Mouse (Mus musculus) embryonic fibroblast, embryonic 13.5 days (primary cell): ENCODE data around the gene Npas3. TPM values are rescaled to one million over a fixed set of nuclear protein-coding genes. Genes with fewer than 3 reads are reported as not detected.
"Not testable (repeated sequence)": the region's sequence is repeated elsewhere in the genome, so short reads cannot be mapped to it uniquely, and the experiment has no call there.

ENCODE experiments used
- H3K27ac ChIP-seq: 2 replicates; pipeline ENCODE4 v1.5.1; 2012; ENCODE audit warnings: low read length, control low read depth, inconsistent platforms; ENCODE audit not compliant: insufficient read depth
- H3K4me1 ChIP-seq: 2 replicates; pipeline ENCODE4 v1.6.1; 2011; ENCODE audit warnings: low read length; ENCODE audit not compliant: control insufficient read depth, insufficient read depth
- H3K4me3 ChIP-seq: 2 replicates; pipeline ENCODE4 v1.5.1; 2011; ENCODE audit warnings: mild to moderate bottlenecking, control low read depth, low read length; ENCODE audit not compliant: insufficient read depth
- CTCF ChIP-seq: IDR thresholded peaks from 2 replicates; pipeline ENCODE4 v1.5.1; 2011; ENCODE audit warnings: mild to moderate bottlenecking, control low read depth, low read length, moderate library complexity, borderline replicate concordance; ENCODE audit not compliant: insufficient read depth
- POLR2A ChIP-seq: IDR thresholded peaks from 2 replicates; pipeline ENCODE4 v1.6.1; 2011; ENCODE audit warnings: low read depth, mild to moderate bottlenecking, control low read depth, low read length, moderate library complexity
- polyA plus RNA-seq: library from polyadenylated mRNA; stranded (reverse); fragments of >200 nt; gene quantifications from 2 replicates; pipeline ENCODE4 v1.2.4, GENCODE M21; 2011; ENCODE audit warnings: low read depth; ENCODE audit not compliant: missing spikeins, insufficient read length

Npas3 gene
- polyA plus RNA-seq, 1 experiment, result 6.6 TPM

GRCm38 (mm10) chr12:53252213-53252571 lies 3.7 kb downstream of the Npas3 start:
- no peak for TF ChIP-seq POLR2A
- TF ChIP-seq CTCF, result no peak
- Histone ChIP-seq H3K27ac (no peak overlapping the region), H3K4me3 (peak overlapping the region; percentile 20), H3K4me1 (peaks cover 2% of the 10 kb centered on the region; the same call in 1 of the 2 replicates)

GRCm38 (mm10) chr12:53252572-53253422 lies 4.3 kb downstream of the Npas3 start:
- Histone ChIP-seq H3K4me3 (peak overlapping the region; percentile 55), H3K27ac (peak overlapping the region; percentile 56; the same call in 1 of the 2 replicates)
- TF ChIP-seq POLR2A (no peak), CTCF (no peak)

GRCm38 (mm10) chr12:53253461-53254159 lies 5.1 kb downstream of the Npas3 start:
- Histone ChIP-seq H3K27ac (no peak overlapping the region), H3K4me1 (no peaks in the 10 kb centered on the region; the same call in 1 of the 2 replicates), H3K4me3 (peak overlapping the region; percentile 55)
- TF ChIP-seq POLR2A (no peak), CTCF (no peak)

More at GRCm38 (mm10) chr12:53252572-53253422, 4.3 kb downstream of the Npas3 start:
- no peaks in the 10 kb centered on the region; the same call in 1 of the 2 replicates for H3K4me1 ChIP-seq

GRCm38 (mm10) chr12:53254160-53254480 lies 5.6 kb downstream of the Npas3 start:
- H3K4me3 ChIP-seq, result peak overlapping the region; percentile 51
- no peaks in the 10 kb centered on the region; the same call in 1 of the 2 replicates for H3K4me1 ChIP-seq
- H3K27ac ChIP-seq, result no peak overlapping the region
- TF ChIP-seq CTCF, result no peak
- no peak for TF ChIP-seq POLR2A

GRCm38 (mm10) chr12:53274502-53274901 lies 26.0 kb downstream of the Npas3 start:
- H3K4me1 ChIP-seq, H3K4me3 ChIP-seq, H3K27ac ChIP-seq: not testable (repeated sequence)

GRCm38 (mm10) chr12:53277393-53277792 lies 28.9 kb downstream of the Npas3 start:
- no peaks in the 10 kb centered on the region for H3K4me1 ChIP-seq
- no peak for TF ChIP-seq CTCF
- TF ChIP-seq POLR2A, result no peak
- H3K4me3 ChIP-seq, result no peak overlapping the region
- H3K27ac ChIP-seq, result no peak overlapping the region

- no peak overlapping the region for H3K27ac ChIP-seq
- H3K4me1 ChIP-seq, result 0 out of 2 replicates have a peak, but pooled peaks cover 3% of the 10 kb centered on the region
- TF ChIP-seq POLR2A, result no peak
- TF ChIP-seq CTCF, result no peak
- H3K4me3 ChIP-seq, result no peak overlapping the region
These were observed 41.9 kb downstream of the Npas3 start for GRCm38 (mm10) chr12:53290341-53290740.

GRCm38 (mm10) chr12:53290846-53291245 lies 42.4 kb downstream of the Npas3 start:
- H3K27ac ChIP-seq, result no peak overlapping the region
- H3K4me1 ChIP-seq, result 0 out of 2 replicates have a peak, but pooled peaks cover 3% of the 10 kb centered on the region
- H3K4me3 ChIP-seq, result no peak overlapping the region
- TF ChIP-seq POLR2A, result no peak
- no peak for TF ChIP-seq CTCF

GRCm38 (mm10) chr12:53292010-53292409 lies 43.5 kb downstream of the Npas3 start:
- H3K27ac ChIP-seq, result peak overlapping the region; percentile 83
- H3K4me3 ChIP-seq, result no peak overlapping the region
- TF ChIP-seq POLR2A, result no peak
- TF ChIP-seq CTCF, result no peak
- H3K4me1 ChIP-seq, result 0 out of 2 replicates have a peak, but pooled peaks cover 3% of the 10 kb centered on the region
